Mouse (Mus musculus) G1E (cell line): Measurements from ENCODE around the gene Pla2g6. TPM values are rescaled to one million over a fixed set of nuclear protein-coding genes. Genes with fewer than 3 reads are reported as not detected.

Source experiments
- ATAC-seq: 2 replicates; pipeline ENCODE4 v1.8.0; 2016; ENCODE audit warnings: mild to moderate bottlenecking; ENCODE audit not compliant: insufficient number of reproducible peaks, poor library complexity, low FRiP score, severe bottlenecking; ENCODE audit errors: extremely low read depth
- DNase-seq: peaks from one replicate; pipeline ENCODE4 v3.0.0; 2012; ENCODE audit warnings: low spot score
- H3K27me3 ChIP-seq: 2 replicates; pipeline ENCODE4 v1.6.1; 2012; ENCODE audit warnings: mild to moderate bottlenecking, low read length, inconsistent platforms; ENCODE audit not compliant: insufficient read depth
- H3K36me3 ChIP-seq: replicated peaks from 2 replicates; pipeline ENCODE3; 2012; ENCODE audit warnings: mild to moderate bottlenecking, inconsistent platforms
- H3K4me1 ChIP-seq: 2 replicates; pipeline ENCODE4 v1.6.1; 2012; ENCODE audit warnings: low read depth, low read length, inconsistent platforms, mixed read lengths; ENCODE audit not compliant: insufficient read depth
- H3K4me3 ChIP-seq: 2 replicates; pipeline ENCODE4 v1.5.1; 2012; ENCODE audit warnings: low read depth, mild to moderate bottlenecking, inconsistent platforms, low read length, moderate library complexity, mixed read lengths
- H3K9me3 ChIP-seq: replicated peaks from 2 replicates; pipeline ENCODE4 v1.6.1; 2012; ENCODE audit warnings: inconsistent platforms
- CTCF ChIP-seq: IDR thresholded peaks from 2 replicates; pipeline ENCODE4 v1.5.1; 2012; ENCODE audit warnings: low read depth, low read length, inconsistent platforms, mixed read lengths
- GATA1 ChIP-seq: IDR thresholded peaks from 2 replicates; pipeline ENCODE4 v1.6.1; 2012; ENCODE audit warnings: borderline replicate concordance, low read length, inconsistent platforms, mixed read lengths
- GATA2 ChIP-seq: IDR thresholded peaks from 2 replicates; pipeline ENCODE4 v1.6.1; 2012; ENCODE audit warnings: low read depth, low read length, inconsistent platforms, borderline replicate concordance
- POLR2AphosphoS5 ChIP-seq: IDR thresholded peaks from 2 replicates; pipeline ENCODE4 v1.6.1; 2012; ENCODE audit warnings: low read depth, low read length, inconsistent platforms; ENCODE audit not compliant: insufficient replicate concordance
- TAL1 ChIP-seq: conservative IDR thresholded peaks from 2 replicates; pipeline ENCODE4 v1.6.1; 2012; ENCODE audit warnings: low read depth, low read length, inconsistent platforms, mixed read lengths
- polyA plus RNA-seq: library from polyadenylated mRNA; stranded (reverse); fragments of >175 nt; gene quantifications from 2 replicates; pipeline ENCODE4 v1.2.3, GENCODE M21; 2012
- total RNA-seq, 2 experiments: library from RNA; stranded (forward) in 1 of 2; stranded (reverse) in 1 of 2; fragments of 200-1000 nt in 1 of 2; fragments of >200 nt in 1 of 2; fragmentation: Nextera tagmentation in 1 of 2; gene quantifications; 2 replicates each; pipeline ENCODE4 v1.2.3; 2014 to 2017

The Pla2g6 gene
- total and polyA plus RNA-seq, 3 experiments, result 6.5 to 26.4 (median 24.5) TPM

DNA sequence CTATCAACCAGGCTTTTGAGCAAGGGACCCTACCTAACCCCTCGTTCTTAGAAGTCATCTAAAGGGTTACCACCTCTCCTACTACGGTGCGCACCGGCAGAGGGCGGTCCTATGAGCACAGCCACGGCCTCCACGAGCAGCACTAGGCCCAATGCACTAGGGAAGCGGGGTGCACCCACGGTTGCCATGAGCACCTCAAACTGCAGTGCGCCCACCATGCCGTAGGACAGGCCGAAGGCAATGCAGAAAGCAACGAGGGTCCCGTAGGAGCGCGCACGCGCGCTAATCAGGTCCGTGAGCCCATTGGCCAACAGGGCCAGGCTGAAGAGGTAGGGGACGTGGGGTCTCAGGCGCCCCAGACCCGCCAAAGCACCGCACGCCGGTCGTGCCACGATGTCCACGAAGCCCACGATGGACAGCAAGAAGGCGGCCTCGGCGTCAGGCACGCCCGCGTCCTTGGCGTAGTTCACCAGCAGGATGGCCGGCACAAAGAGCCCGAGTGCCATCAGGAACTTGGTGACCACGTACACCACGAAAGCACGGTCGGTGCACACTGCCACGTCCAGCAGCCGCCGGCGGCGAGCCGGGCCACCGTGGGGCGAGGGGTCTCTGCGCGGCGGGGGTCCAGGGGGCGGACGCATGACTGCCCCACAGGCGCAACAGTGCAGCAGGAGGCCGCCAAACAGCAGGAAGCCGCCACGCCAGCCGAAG is 76.3 kb downstream of the Pla2g6 start:
- Histone ChIP-seq H3K36me3 (peaks cover 56% of the 10 kb centered on the region), H3K9me3 (peaks cover 3% of the 10 kb centered on the region; the same call in 1 of the 2 replicates), H3K4me1 (no peaks in the 10 kb centered on the region), H3K27me3 (peaks cover 8% of the 10 kb centered on the region), H3K4me3 (no peak overlapping the region)
- ATAC-seq (no peak), DNase-seq (no peak)
- TF ChIP-seq GATA2 (no peak), CTCF (no peak), POLR2AphosphoS5 (no peak), GATA1 (no peak), TAL1 (no peak)

DNA sequence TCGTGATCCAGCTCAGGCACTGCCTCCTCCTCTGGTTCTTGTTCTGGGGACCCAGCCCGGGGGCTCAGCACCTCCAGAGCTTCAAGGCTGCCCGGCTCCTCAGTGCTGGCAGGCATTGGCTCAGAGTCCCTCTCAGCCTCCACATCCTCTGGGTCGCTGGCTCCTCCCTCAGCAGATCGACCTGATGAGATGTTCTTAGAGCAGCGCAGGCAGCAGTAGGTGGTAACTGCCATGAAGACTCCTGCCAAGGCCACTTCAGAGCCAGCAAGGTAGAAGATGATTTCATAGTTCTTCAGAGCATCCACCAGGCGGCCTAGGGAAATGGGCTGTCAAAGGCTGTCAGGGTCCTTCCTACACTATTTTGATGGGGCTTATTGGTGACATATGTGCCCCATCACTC is 77.0 kb downstream of the Pla2g6 start:
- H3K4me1 ChIP-seq, result no peaks in the 10 kb centered on the region
- peaks cover 3% of the 10 kb centered on the region; the same call in 1 of the 2 replicates for H3K9me3 ChIP-seq
- DNase-seq (no peak), ATAC-seq (no peak)
- H3K36me3 ChIP-seq, result peaks cover 63% of the 10 kb centered on the region
- H3K4me3 ChIP-seq, result no peak overlapping the region
- peaks cover 8% of the 10 kb centered on the region for H3K27me3 ChIP-seq
- no peak for TF ChIP-seq CTCF
- no peak for TF ChIP-seq POLR2AphosphoS5
- TF ChIP-seq GATA2, result no peak
- TF ChIP-seq TAL1, result no peak
- no peak for TF ChIP-seq GATA1

DNA sequence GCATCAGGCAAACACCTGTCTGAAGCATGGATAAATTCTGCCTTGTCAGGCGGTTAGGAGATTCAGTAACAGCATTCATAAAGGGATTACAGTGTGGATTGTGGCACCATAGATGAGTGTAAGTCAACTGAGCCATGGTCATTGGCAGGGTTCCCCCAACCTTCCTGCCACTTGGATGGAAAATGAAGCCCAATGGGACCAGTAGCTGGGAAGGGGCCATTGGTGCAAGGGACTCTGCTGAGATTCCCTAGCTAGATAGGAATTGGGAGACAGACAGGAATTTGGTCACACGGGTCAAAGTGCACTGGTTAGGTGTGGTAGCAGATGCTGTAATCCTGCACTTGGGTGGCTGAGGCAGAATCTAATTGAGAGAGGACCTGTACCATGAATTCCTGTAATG is 78.0 kb downstream of the Pla2g6 start:
- H3K27me3 ChIP-seq, result peaks cover 6% of the 10 kb centered on the region
- ATAC-seq, result no peak

DNA sequence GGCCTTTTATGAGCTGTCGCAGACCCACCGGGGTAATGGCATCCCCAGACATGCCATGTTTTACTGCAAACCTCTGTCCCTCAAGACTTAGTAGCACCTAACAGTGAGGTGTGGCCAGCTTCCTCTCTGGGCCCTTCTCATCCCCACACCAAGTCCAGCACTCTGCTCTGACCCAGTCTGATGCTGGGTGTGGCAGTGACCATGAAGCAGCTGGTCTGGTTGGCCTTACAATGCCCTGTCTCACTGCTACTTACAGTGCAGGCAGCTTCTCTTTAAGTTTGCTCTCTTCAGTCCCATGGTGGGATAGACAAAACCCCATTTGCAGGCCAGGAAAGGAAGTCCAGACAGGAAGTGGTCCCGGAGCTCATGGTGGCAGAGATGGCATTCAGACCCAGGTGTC is 82.9 kb downstream of the Pla2g6 start:
- peaks cover 96% of the 10 kb centered on the region for H3K36me3 ChIP-seq
- no peak overlapping the region for H3K4me3 ChIP-seq
- peaks cover 16% of the 10 kb centered on the region for H3K4me1 ChIP-seq
- H3K9me3 ChIP-seq, result 0 out of 2 replicates have a peak, but pooled peaks cover 2% of the 10 kb centered on the region
- ATAC-seq (no peak), DNase-seq (no peak)
- H3K27me3 ChIP-seq, result no peaks in the 10 kb centered on the region
- TF ChIP-seq GATA1, result no peak
- TF ChIP-seq CTCF, result no peak
- TF ChIP-seq POLR2AphosphoS5, result no peak
- TF ChIP-seq GATA2, result no peak
- TF ChIP-seq TAL1, result no peak

More for the DNA sequence above, 78.0 kb downstream of the Pla2g6 start:
- DNase-seq, result no peak
- TF ChIP-seq GATA1 (no peak), TAL1 (no peak)
- Histone ChIP-seq H3K36me3 (peaks cover 73% of the 10 kb centered on the region), H3K9me3 (peaks cover 3% of the 10 kb centered on the region; the same call in 1 of the 2 replicates), H3K4me1 (no peaks in the 10 kb centered on the region), H3K4me3 (no peak overlapping the region)

DNA sequence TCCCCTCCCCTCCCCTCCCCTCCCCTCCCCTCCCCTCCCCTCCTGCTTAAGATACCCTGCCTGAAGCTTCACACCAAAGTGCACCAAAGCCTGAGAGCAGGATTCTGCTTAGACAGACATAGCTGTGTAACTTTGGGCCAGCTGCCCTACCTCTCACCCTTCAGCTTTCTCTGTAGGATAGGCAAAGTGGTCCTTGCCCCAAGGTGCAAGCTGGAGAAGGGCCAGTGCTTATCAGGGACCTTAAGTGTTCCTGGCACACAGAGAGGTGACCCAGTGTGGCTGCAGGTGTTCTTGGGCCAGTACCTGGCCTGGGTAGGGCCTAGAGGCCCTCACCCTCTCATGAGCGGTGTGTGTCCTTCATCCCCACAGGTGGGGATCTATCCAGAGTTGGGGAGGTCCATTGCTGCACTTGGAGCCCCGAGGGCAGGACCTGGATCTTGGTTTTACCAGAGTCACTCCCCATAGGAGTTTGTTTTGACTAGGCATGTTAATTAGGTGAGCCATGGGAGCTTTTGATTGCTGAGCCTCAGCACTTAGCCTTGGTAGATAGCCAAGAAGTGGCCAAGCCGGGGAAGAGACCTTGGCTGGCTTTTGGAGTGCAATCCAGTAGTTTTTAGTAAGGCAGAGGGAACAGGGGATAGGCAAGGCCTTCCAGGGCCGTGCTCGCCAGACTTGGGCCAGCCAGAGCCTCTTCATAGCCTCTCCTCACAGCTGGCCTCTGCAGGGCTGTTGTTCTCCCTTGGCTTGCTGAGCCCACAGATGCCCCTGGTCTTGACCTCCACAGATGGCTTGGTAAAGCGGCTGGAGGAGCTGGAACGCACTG is 83.9 kb downstream of the Pla2g6 start:
- H3K4me3 ChIP-seq, result no peak overlapping the region
- H3K27me3 ChIP-seq, result no peaks in the 10 kb centered on the region
- ATAC-seq (no peak), DNase-seq (no peak)
- H3K9me3 ChIP-seq, result 0 out of 2 replicates have a peak, but pooled peaks cover 2% of the 10 kb centered on the region
- TF ChIP-seq GATA1 (no peak), TAL1 (no peak), GATA2 (no peak), CTCF (no peak), POLR2AphosphoS5 (no peak)
- H3K4me1 ChIP-seq, result peaks cover 16% of the 10 kb centered on the region
- H3K36me3 ChIP-seq, result peaks cover 96% of the 10 kb centered on the region
